Mouse (Mus musculus) gastrocnemius, postnatal 14 days (tissue): ENCODE data around the gene Ikbkg. TPM values are rescaled to one million over a fixed set of nuclear protein-coding genes. Genes with fewer than 3 reads are reported as not detected.
A peak's percentile ranks its signal among the peaks of the same experiment; 100 is the strongest.
"Not testable (repeated sequence)": the region's sequence is repeated elsewhere in the genome, so short reads cannot be mapped to it uniquely, and the experiment has no call there.

Experiments
- DNase-seq: peaks from one replicate; pipeline ENCODE4 v3.0.0; 2021; ENCODE audit warnings: mixed read lengths
- intact Hi-C: fragments of 180-260 bp; cut with DNase I; formaldehyde crosslinking; loops from one replicate; pipeline ENCODE4 v1.15.1; 2025; ENCODE audit warnings: low total_unique reads
- total RNA-seq, 2 experiments: library from RNA; stranded (reverse); gene quantifications; 2 replicates each; pipeline ENCODE4 v1.2.3; 2021

Ikbkg gene
- total RNA-seq, 2 experiments from 2014 or later: 21.9 to 23.5 TPM

- intact Hi-C loops: no loop called here
- DNase-seq: peak; percentile 89
Observed at GRCm38 (mm10) chrX:74428826-74429276, 35.8 kb downstream of the Ikbkg start, which contains the start of gene G6pdx. Gene G6pdx, minus strand, starts transcription at chrX:74429194.

GRCm38 (mm10) chrX:74429290-74429821 lies 36.3 kb downstream of the Ikbkg start:
- DNase-seq: peak; percentile 64
- intact Hi-C loops: no loop called here

DNA sequence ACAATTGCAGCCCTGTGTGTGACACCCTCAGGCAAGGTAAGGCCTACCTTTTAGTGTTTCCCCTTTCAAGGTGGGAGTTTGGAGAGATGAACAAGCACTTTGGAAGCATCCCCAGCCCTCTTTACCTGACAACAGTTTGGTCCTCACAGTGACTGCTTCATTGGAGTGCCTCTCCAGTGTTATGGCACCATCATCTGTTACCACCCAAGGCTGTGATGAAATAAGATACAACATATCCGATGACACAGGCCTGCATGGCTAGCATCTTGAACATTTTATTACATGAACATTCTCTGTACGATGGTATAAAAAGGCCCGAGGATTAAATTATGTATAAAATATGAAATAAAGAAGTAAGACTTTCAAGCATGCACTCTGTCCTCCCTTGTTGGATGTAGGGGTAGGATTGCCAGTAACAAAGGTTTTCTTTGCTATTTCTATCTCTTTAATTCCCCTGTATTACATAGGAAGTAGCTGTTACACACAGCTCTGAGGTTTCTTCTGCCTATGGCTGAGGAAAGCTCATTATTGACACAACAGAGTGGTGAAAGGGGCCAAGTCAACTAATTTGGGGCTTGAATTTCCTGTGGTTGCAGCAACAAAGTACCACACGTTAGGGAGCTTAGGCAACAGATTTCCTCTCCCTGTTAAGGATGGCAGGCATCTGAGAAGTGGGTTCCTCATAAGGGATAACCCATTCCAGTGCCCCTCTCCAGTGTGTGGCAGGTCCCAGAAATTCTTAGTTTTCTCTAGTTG lies 58.2 kb downstream of the Ikbkg start:
- no peak for DNase-seq
- intact Hi-C loops: no loop called here

DNA sequence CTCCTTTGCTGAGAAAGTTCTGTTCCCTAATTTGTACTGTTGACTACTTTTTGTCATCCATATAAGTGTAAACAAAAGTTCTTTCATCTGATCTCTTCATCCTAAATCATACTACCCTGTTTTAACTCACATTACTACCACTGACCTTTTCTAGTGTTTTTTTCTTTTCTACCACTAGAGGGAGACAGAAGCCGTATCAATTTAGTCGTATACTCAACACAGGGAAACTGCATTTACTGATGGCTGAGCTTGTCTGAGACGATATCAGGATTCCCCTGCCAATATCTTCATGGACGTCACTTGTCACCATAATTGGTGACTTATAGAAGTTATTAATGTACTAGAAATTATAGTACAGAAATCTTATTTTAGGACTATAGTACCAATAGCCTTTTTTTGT lies 59.7 kb downstream of the Ikbkg start:
- DNase-seq: no peak
- intact Hi-C loops: no loop called here

DNA sequence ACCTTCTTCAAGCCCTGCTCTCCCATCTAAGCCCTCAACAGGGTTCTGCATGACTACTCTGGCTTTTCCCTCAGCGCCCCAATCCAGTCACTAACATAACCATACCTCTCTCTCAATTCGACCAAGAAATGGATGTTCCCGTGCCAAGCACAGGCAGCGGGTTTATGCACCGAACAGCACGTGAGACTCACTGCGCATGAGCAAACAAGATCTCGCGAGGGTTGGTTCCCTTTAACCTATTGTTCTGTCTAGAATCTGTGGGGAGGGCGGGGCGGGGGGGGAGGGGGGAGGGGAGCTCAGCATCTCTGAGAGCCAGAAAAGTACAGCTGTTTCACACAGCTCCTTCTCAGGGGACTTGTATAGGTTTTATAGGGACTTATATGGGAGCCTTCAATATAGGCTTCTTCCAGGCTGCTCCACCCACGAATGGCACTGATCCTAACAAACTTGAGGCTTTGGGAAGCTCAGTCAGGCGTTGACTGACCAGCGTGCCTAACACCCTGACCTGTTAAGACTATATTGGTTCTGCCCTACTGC lies 88.3 kb downstream of the Ikbkg start, which contains the start of gene Gm6880:
Gm6880 (minus strand) TSS at position 51 of the 537 bp plus-strand sequence.
- intact Hi-C loops, DNase-seq: not testable (repeated sequence)

- no peak for DNase-seq
- intact Hi-C loops: no loop called here
Observed at GRCm38 (mm10) chrX:74497131-74497530, 104.0 kb downstream of the Ikbkg start.

Other genes starting within 250 kb of the Ikbkg start
- gene Tex28, start 225.5 kb upstream of the Ikbkg start, total RNA-seq: not detected
- gene Tktl1, start 216.0 kb upstream of the Ikbkg start, total RNA-seq: not detected
- 10 to 100 TPM; 78.1 to 92.7 TPM for gene Flna, start 143.5 kb upstream of the Ikbkg start, total RNA-seq
- gene Emd, start 138.6 kb upstream of the Ikbkg start, total RNA-seq: 10 to 100 TPM; 17.5 to 18.4 TPM
- 100 to 1,000 TPM; 121 to 122 TPM for gene Rpl10, start 122.5 kb upstream of the Ikbkg start, total RNA-seq
- 10 to 100 TPM; 31.6 to 34.1 TPM for gene Taz, start 111.4 kb upstream of the Ikbkg start, total RNA-seq
- 10 to 100 TPM; 79.6 to 82.4 TPM for gene Dnase1l1, start 111.0 kb upstream of the Ikbkg start, total RNA-seq
- gene Atp6ap1, start 96.2 kb upstream of the Ikbkg start, total RNA-seq: 10 to 100 TPM; 87.9 to 94.6 TPM
- gene Gdi1, start 88.3 kb upstream of the Ikbkg start, total RNA-seq: 10 to 100 TPM; 36.3 to 38.9 TPM
- gene Fam50a, start 80.3 kb upstream of the Ikbkg start, total RNA-seq: 10 to 100 TPM; 20.0 to 23.5 TPM
- gene Plxna3, start 64.2 kb upstream of the Ikbkg start, total RNA-seq: 1 to 10 TPM; 1.6 TPM
- gene Lage3, start 39.7 kb upstream of the Ikbkg start, total RNA-seq: 10 to 100 TPM; 36.1 to 36.3 TPM
- 10 to 100 TPM; 43.5 to 46.7 TPM for gene Ubl4a, start 20.1 kb upstream of the Ikbkg start, total RNA-seq
- gene Slc10a3, start 19.9 kb upstream of the Ikbkg start, total RNA-seq: 1 to 10 TPM; 3.9 to 4.1 TPM
- gene Fam3a, start within 50 bp of the Ikbkg start, total RNA-seq: 10 to 100 TPM; 14.1 to 17.7 TPM
- gene G6pdx, start 35.9 kb downstream of the Ikbkg start, total RNA-seq: 1 to 10 TPM; 4.7 to 5.7 TPM
- gene Gm6880, start 88.1 kb downstream of the Ikbkg start, total RNA-seq: not detected
- gene Olfr1326-ps1, start 181.6 kb downstream of the Ikbkg start, total RNA-seq: not detected
- gene Olfr1325, start 199.4 kb downstream of the Ikbkg start, total RNA-seq: not detected